In the genomic region with DNA sequence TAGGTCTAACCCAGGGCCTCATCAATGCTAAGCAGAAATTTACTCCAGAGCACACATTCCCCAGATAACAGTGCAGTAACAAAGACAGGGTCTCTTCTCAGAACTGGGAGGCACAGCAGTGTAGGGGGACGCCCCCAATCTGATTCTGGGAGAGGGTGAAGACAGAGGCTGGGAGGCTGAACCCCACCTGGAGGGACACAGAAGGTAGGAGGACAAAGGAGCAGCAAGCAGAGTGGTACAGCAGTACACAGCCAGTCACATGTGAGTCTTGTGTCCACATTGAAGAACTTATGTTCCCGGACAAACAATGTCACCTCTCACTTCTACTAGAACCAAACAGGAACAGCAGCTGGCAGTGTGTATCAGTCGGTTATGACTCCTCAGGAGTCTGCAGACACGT, we compare ENCODE assay signal across 30 mouse cellular contexts.
DNase-seq lines count a peak whose midpoint lies in the region; ATAC-seq and TF ChIP-seq lines count a peak whose summit lies in the region.
"Had no signal": no experiment of that assay in that cellular context is flagged by ENCODE, and none has a peak within 500 bp of the region (broad histone marks: within the 10 kb centered on the region; RNA-seq: fewer than 3 reads in every experiment).

No protein-coding gene starts in this region.

- WGBS in hindbrain, embryonic 10.5 days, result 70% methylated on average over 4 of the region's 4 CpGs
- WGBS in hindbrain, postnatal 0 days, result 69% methylated on average over 4 of the region's 4 CpGs
- WGBS in midbrain, embryonic 12.5 days, result 77% methylated on average over 4 of the region's 4 CpGs
- 87% methylated on average over 4 of the region's 4 CpGs for WGBS in midbrain, embryonic 11.5 days
- 78% methylated on average over 4 of the region's 4 CpGs for WGBS in hindbrain, embryonic 14.5 days
- WGBS in stomach, postnatal 0 days, result 52% methylated on average over 4 of the region's 4 CpGs

- H3K4me1 ChIP-seq in hindbrain, embryonic 10.5 days (replicated peaks), result peaks cover 35% of the 10 kb centered on the region
- no peaks in the 10 kb centered on the region for H3K4me1 ChIP-seq in hindbrain, postnatal 0 days (ENCODE audit: insufficient read depth, low read length)
- peaks cover 18% of the 10 kb centered on the region for H3K4me1 ChIP-seq in midbrain, embryonic 12.5 days
- H3K4me1 ChIP-seq in midbrain, embryonic 11.5 days (ENCODE audit: control insufficient read depth, insufficient read depth, low read length), result peaks cover 4% of the 10 kb centered on the region; the same call in 1 of the 2 replicates
- peaks cover 19% of the 10 kb centered on the region for H3K4me1 ChIP-seq in hindbrain, embryonic 14.5 days (replicated peaks; ENCODE audit: control insufficient read depth, insufficient read depth, low read length)
- no peaks in the 10 kb centered on the region for H3K4me1 ChIP-seq in stomach, postnatal 0 days (replicated peaks; ENCODE audit: control insufficient read depth, insufficient read depth)
- H3K4me1 ChIP-seq: intestine, embryonic 15.5 days; liver, embryonic 12.5 days; stomach, embryonic 15.5 days had no signal

- no peak for TF ChIP-seq CTCF in hindbrain, postnatal 0 days (IDR thresholded peaks at IDR 0.05; ENCODE audit: low read depth)
- TF ChIP-seq CTCF in stomach, postnatal 0 days (IDR thresholded peaks at IDR 0.05; ENCODE audit: low read depth), result no peak

- H3K27me3 ChIP-seq in hindbrain, embryonic 10.5 days (ENCODE audit: insufficient read depth, poor library complexity, severe bottlenecking), result no peaks in the 10 kb centered on the region
- no peaks in the 10 kb centered on the region for H3K27me3 ChIP-seq in hindbrain, postnatal 0 days (ENCODE audit: insufficient read depth, low read length)
- no peaks in the 10 kb centered on the region for H3K27me3 ChIP-seq in midbrain, embryonic 12.5 days
- H3K27me3 ChIP-seq in midbrain, embryonic 11.5 days (ENCODE audit: control insufficient read depth, insufficient read depth, low read length), result no peaks in the 10 kb centered on the region
- no peaks in the 10 kb centered on the region for H3K27me3 ChIP-seq in hindbrain, embryonic 14.5 days (ENCODE audit: control insufficient read depth, insufficient read depth, low read length)
- H3K27me3 ChIP-seq in stomach, postnatal 0 days (ENCODE audit: control insufficient read depth, insufficient read depth, low read length), result no peaks in the 10 kb centered on the region
- H3K27me3 ChIP-seq: embryonic facial prominence, embryonic 12.5 days; forebrain, embryonic 15.5 days; heart, embryonic 12.5 days; intestine, embryonic 15.5 days; liver, embryonic 12.5 days; Patski; stomach, embryonic 15.5 days had no signal

- no peaks in the 10 kb centered on the region for H3K9me3 ChIP-seq in hindbrain, embryonic 10.5 days
- H3K9me3 ChIP-seq in hindbrain, postnatal 0 days (ENCODE audit: low read length), result no peaks in the 10 kb centered on the region
- H3K9me3 ChIP-seq in midbrain, embryonic 12.5 days, result no peaks in the 10 kb centered on the region
- H3K9me3 ChIP-seq in midbrain, embryonic 11.5 days (ENCODE audit: control insufficient read depth, low read length), result no peaks in the 10 kb centered on the region
- H3K9me3 ChIP-seq in hindbrain, embryonic 14.5 days (ENCODE audit: control insufficient read depth, low read length), result no peaks in the 10 kb centered on the region
- no peaks in the 10 kb centered on the region for H3K9me3 ChIP-seq in stomach, postnatal 0 days (ENCODE audit: control insufficient read depth, low read length)
- H3K9me3 ChIP-seq: embryonic facial prominence, embryonic 12.5 days; forebrain, embryonic 15.5 days; intestine, embryonic 15.5 days; liver, embryonic 12.5 days; stomach, embryonic 15.5 days had no signal

- H3K4me3 ChIP-seq in hindbrain, embryonic 10.5 days, result no peak overlapping the region
- no peak overlapping the region for H3K4me3 ChIP-seq in hindbrain, postnatal 0 days (ENCODE audit: low read length)
- no peak overlapping the region for H3K4me3 ChIP-seq in midbrain, embryonic 12.5 days
- H3K4me3 ChIP-seq in midbrain, embryonic 11.5 days (ENCODE audit: low read depth, low read length), result no peak overlapping the region
- no peak overlapping the region for H3K4me3 ChIP-seq in hindbrain, embryonic 14.5 days (replicated peaks; ENCODE audit: low read length)
- no peak overlapping the region for H3K4me3 ChIP-seq in stomach, postnatal 0 days (ENCODE audit: low read depth, low read length)
- H3K4me3 ChIP-seq: embryonic facial prominence, embryonic 12.5 days; forebrain, embryonic 15.5 days; gastrocnemius, adult 2 months; heart, embryonic 12.5 days; intestine, embryonic 15.5 days; liver, embryonic 12.5 days; stomach, embryonic 15.5 days had no signal

- DNase-seq in hindbrain, embryonic 10.5 days (ENCODE audit: low spot score), result no peak
- no peak for DNase-seq in hindbrain, postnatal 0 days (ENCODE audit: low spot score)
- no peak for DNase-seq in midbrain, embryonic 11.5 days (ENCODE audit: low spot score, missing footprints)
- DNase-seq in hindbrain, embryonic 14.5 days (ENCODE audit: low spot score), result no peak
- DNase-seq in stomach, postnatal 0 days (ENCODE audit: low spot score), result no peak
- DNase-seq: adrenal gland, postnatal 14 days; cerebellum, adult 11 months; cerebellum, adult 9-10 months; cerebellum, postnatal 36 days; gastrocnemius, adult 2 months; gastrocnemius, postnatal 36 days; heart, adult 18-20 months; heart, postnatal 10 days; kidney, adult 2 months; kidney, postnatal 36 days; layer of hippocampus, postnatal 36 days; liver, postnatal 0 days; lung, postnatal 10 days; right cerebral cortex, postnatal 25 days; thymus, adult 18-20 months; thymus, postnatal 25 days had no signal

- H3K4me2 ChIP-seq in hindbrain, postnatal 0 days (ENCODE audit: low read depth, low read length), result no peak overlapping the region
- H3K4me2 ChIP-seq in midbrain, embryonic 12.5 days (replicated peaks), result no peak overlapping the region
- H3K4me2 ChIP-seq in midbrain, embryonic 11.5 days, result no peak overlapping the region
- no peak overlapping the region for H3K4me2 ChIP-seq in hindbrain, embryonic 14.5 days (replicated peaks)
- H3K4me2 ChIP-seq in stomach, postnatal 0 days (replicated peaks; ENCODE audit: low read depth), result no peak overlapping the region
- H3K4me2 ChIP-seq: embryonic facial prominence, embryonic 12.5 days; forebrain, embryonic 15.5 days; heart, embryonic 12.5 days; intestine, embryonic 15.5 days; liver, embryonic 12.5 days; stomach, embryonic 15.5 days had no signal

- TF ChIP-seq EP300 in stomach, postnatal 0 days (optimal IDR thresholded peaks at IDR 0.05), result no peak

- peak overlapping the region; percentile 67 for H3K27ac ChIP-seq in hindbrain, embryonic 10.5 days
- no peak overlapping the region for H3K27ac ChIP-seq in hindbrain, postnatal 0 days
- no peak overlapping the region for H3K27ac ChIP-seq in midbrain, embryonic 12.5 days (replicated peaks)
- no peak overlapping the region for H3K27ac ChIP-seq in midbrain, embryonic 11.5 days (ENCODE audit: low read depth, low read length)
- H3K27ac ChIP-seq in hindbrain, embryonic 14.5 days, result 0 out of 2 replicates have a peak overlapping the region, but pooled peaks have one; percentile 39
- no peak overlapping the region for H3K27ac ChIP-seq in stomach, postnatal 0 days (replicated peaks)
- H3K27ac ChIP-seq: embryonic facial prominence, embryonic 12.5 days; forebrain, embryonic 15.5 days; gastrocnemius, adult 2 months; intestine, embryonic 15.5 days; liver, embryonic 12.5 days; stomach, embryonic 15.5 days had no signal

- no peak for ATAC-seq in hindbrain, postnatal 0 days
- 0 out of 2 replicates have a peak, but pooled peaks have one; percentile 20 for ATAC-seq in midbrain, embryonic 12.5 days (ENCODE audit: low FRiP score, low read depth)
- ATAC-seq in midbrain, embryonic 11.5 days (ENCODE audit: low FRiP score), result no peak
- ATAC-seq in hindbrain, embryonic 14.5 days (ENCODE audit: low FRiP score), result no peak
- 0 out of 2 replicates have a peak, but pooled peaks have one; percentile 54 for ATAC-seq in stomach, postnatal 0 days (ENCODE audit: low FRiP score, low TSS enrichment)
- no peak for ATAC-seq in CD4-positive, CD25-positive, alpha-beta regulatory T cell, adult 4 months
- ATAC-seq: intestine, embryonic 15.5 days; liver, embryonic 12.5 days; liver, postnatal 0 days; Patski had no signal

- H3K36me3 ChIP-seq in hindbrain, embryonic 10.5 days, result no peaks in the 10 kb centered on the region
- H3K36me3 ChIP-seq in hindbrain, postnatal 0 days (ENCODE audit: insufficient read depth, low read length), result no peaks in the 10 kb centered on the region
- H3K36me3 ChIP-seq in midbrain, embryonic 12.5 days, result no peaks in the 10 kb centered on the region
- H3K36me3 ChIP-seq in midbrain, embryonic 11.5 days (ENCODE audit: control insufficient read depth, insufficient read depth, low read length), result no peaks in the 10 kb centered on the region
- H3K36me3 ChIP-seq in hindbrain, embryonic 14.5 days (replicated peaks; ENCODE audit: control insufficient read depth, insufficient read depth), result no peaks in the 10 kb centered on the region
- H3K36me3 ChIP-seq in stomach, postnatal 0 days (ENCODE audit: control insufficient read depth, insufficient read depth, low read length), result no peaks in the 10 kb centered on the region
- H3K36me3 ChIP-seq: embryonic facial prominence, embryonic 12.5 days; forebrain, embryonic 15.5 days; heart, embryonic 12.5 days; intestine, embryonic 15.5 days; liver, embryonic 12.5 days; stomach, embryonic 15.5 days had no signal

- no peak overlapping the region for H3K9ac ChIP-seq in hindbrain, postnatal 0 days (replicated peaks; ENCODE audit: low read length)
- no peak overlapping the region for H3K9ac ChIP-seq in midbrain, embryonic 12.5 days (replicated peaks)
- no peak overlapping the region for H3K9ac ChIP-seq in midbrain, embryonic 11.5 days (ENCODE audit: low read length)
- no peak overlapping the region for H3K9ac ChIP-seq in hindbrain, embryonic 14.5 days
- no peak overlapping the region for H3K9ac ChIP-seq in stomach, postnatal 0 days (ENCODE audit: low read length)
- H3K9ac ChIP-seq: embryonic facial prominence, embryonic 12.5 days; forebrain, embryonic 15.5 days; heart, embryonic 12.5 days; intestine, embryonic 15.5 days; liver, embryonic 12.5 days; liver, postnatal 0 days; stomach, embryonic 15.5 days had no signal

Comparison
In these comparisons a context has a peak if more than half of its experiments do, and no peak if none do; other contexts are left out.
1. H3K27ac ChIP-seq: peak in hindbrain, embryonic 10.5 days (single experiment) and hindbrain, embryonic 14.5 days (single experiment); none in hindbrain, postnatal 0 days (single experiment), midbrain, embryonic 12.5 days (single experiment), midbrain, embryonic 11.5 days (single experiment) and stomach, postnatal 0 days (single experiment).
2. ATAC-seq: peak in midbrain, embryonic 12.5 days (single experiment) and stomach, postnatal 0 days (single experiment); none in hindbrain, postnatal 0 days (single experiment), midbrain, embryonic 11.5 days (single experiment), hindbrain, embryonic 14.5 days (single experiment) and CD4-positive, CD25-positive, alpha-beta regulatory T cell, adult 4 months (single experiment).